Mouse (Mus musculus) olfactory bulb, adult 2 months (tissue): ENCODE measurements around the gene Slco3a1.

Experiments used
- CTCF ChIP-seq: fragments of 200-500 bp; IDR thresholded peaks from 2 replicates; pipeline ENCODE4 v1.5.1; 2012; ENCODE audit warnings: low read depth, mild to moderate bottlenecking, low read length, moderate library complexity; ENCODE audit not compliant: insufficient read depth
- POLR2A ChIP-seq: fragments of 200-500 bp; IDR thresholded peaks from 2 replicates; pipeline ENCODE4 v1.6.1; 2012; ENCODE audit warnings: mild to moderate bottlenecking, low read depth, low read length, moderate library complexity; ENCODE audit not compliant: insufficient read depth

DNA sequence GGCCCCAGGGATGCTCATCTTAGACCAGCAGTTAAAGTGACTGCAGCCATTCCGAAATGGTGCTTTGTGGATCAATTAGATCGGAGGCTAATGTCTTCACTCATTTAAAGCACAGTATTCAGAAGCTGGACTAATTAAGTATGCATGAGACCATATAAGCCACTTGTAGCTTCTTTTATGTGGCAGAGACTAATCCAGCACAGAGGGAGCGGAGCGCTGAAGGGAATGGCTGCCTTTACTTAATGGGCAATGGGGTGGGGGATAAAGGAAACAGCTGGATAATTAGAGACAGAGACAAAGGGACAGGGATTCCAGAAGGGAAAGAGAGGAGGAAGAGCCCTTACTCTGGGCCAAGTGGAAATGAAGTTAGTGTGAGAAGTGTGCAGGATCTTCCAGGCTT lies 46.4 kb downstream of the Slco3a1 start:
- TF ChIP-seq CTCF (no peak), POLR2A (no peak)
